Mouse (Mus musculus) myocyte (in vitro differentiated cells): ENCODE results near the gene Stag1.

Source experiments
- E2F4 ChIP-seq: IDR thresholded peaks from one replicate; pipeline ENCODE4 v1.6.1; 2011; ENCODE audit warnings: mild to moderate bottlenecking, control low read depth, moderate library complexity; ENCODE audit not compliant: insufficient read depth
- MYOD1 ChIP-seq, 3 experiments: IDR thresholded peaks; one replicate each; pipeline ENCODE4 v1.6.1; 2011; ENCODE audit warnings: control low read depth in 2 of 3, low read depth in 2 of 3, mild to moderate bottlenecking in 2 of 3, moderate library complexity in 1 of 3; ENCODE audit not compliant: insufficient read length in 2 of 3, control insufficient read depth in 1 of 3
- POLR2A ChIP-seq: IDR thresholded peaks from one replicate; pipeline ENCODE4 v1.6.1; 2011; ENCODE audit warnings: low read depth, mild to moderate bottlenecking, control low read depth, moderate library complexity; ENCODE audit not compliant: insufficient read length

- TF ChIP-seq MYOD1 (IDR thresholded peaks at IDR 0.05; ENCODE audit: control insufficient read depth in 1 of 3, insufficient read length in 2 of 3, low read depth in 2 of 3) (no peak), POLR2A (no peak), E2F4 (no peak)
Measured at GRCm38 (mm10) chr9:100603156-100603555, 5.6 kb downstream of the Stag1 start.
